ENCODE assay signal across 25 mouse cellular contexts in genomic region chr15:96189551-96189950, GRCm38 (mm10).
A peak's percentile ranks its signal among the peaks of the same experiment; 100 is the strongest.
DNase-seq lines count a peak whose midpoint lies in the region; ATAC-seq lines count a peak whose summit lies in the region.
"Had no signal": no experiment of that assay in that cellular context is flagged by ENCODE, and none has a peak within 500 bp of the region (broad histone marks: within the 10 kb centered on the region; RNA-seq: fewer than 3 reads in every experiment).

No protein-coding gene starts in this region.

- no peak overlapping the region for H3K4me3 ChIP-seq in heart, embryonic 12.5 days
- H3K4me3 ChIP-seq: embryonic facial prominence, embryonic 12.5 days; forebrain, embryonic 13.5 days; forebrain, embryonic 15.5 days had no signal

- no peak overlapping the region for H3K27ac ChIP-seq in heart, embryonic 12.5 days (ENCODE audit: poor library complexity, severe bottlenecking)
- H3K27ac ChIP-seq: embryonic facial prominence, embryonic 12.5 days; forebrain, embryonic 13.5 days; forebrain, embryonic 15.5 days had no signal

- H3K4me1 ChIP-seq in heart, embryonic 12.5 days (replicated peaks), result peaks cover 18% of the 10 kb centered on the region
- H3K4me1 ChIP-seq: forebrain, embryonic 15.5 days had no signal

- peaks cover 8% of the 10 kb centered on the region; the same call in 1 of the 2 replicates for H3K9me3 ChIP-seq in heart, embryonic 12.5 days (replicated peaks)
- H3K9me3 ChIP-seq: forebrain, embryonic 13.5 days; forebrain, embryonic 15.5 days had no signal

- H3K4me2 ChIP-seq in heart, embryonic 12.5 days, result no peak overlapping the region
- H3K4me2 ChIP-seq: embryonic facial prominence, embryonic 12.5 days; forebrain, embryonic 13.5 days; forebrain, embryonic 15.5 days had no signal

- peak; percentile 51 for DNase-seq in heart, adult 11 months
- peak; percentile 69 for DNase-seq in thymus, postnatal 0 days (ENCODE audit: low spot score)
- peak; percentile 66 for DNase-seq in thymus, postnatal 14 days
- DNase-seq in thymus, postnatal 4 days, result peak; percentile 25
- DNase-seq in adrenal gland, postnatal 14 days, result no peak
- DNase-seq in kidney, postnatal 14 days, result no peak
- DNase-seq: adrenal gland, adult 8-10 months; adrenal gland, postnatal 25 days; B cell, adult 2 months; cerebellum, adult 11 months; cerebellum, adult 18-20 months; cerebellum, adult 8-10 months; cerebellum, adult 9-11 months; cerebellum, postnatal 14 days; cerebellum, postnatal 36 days; embryo, embryonic 11 days had no signal

- no peak for ATAC-seq in heart, embryonic 12.5 days (ENCODE audit: insufficient number of reproducible peaks, low FRiP score)
- ATAC-seq: activated CD4-positive, CD25-positive, alpha-beta regulatory T cell, adult 4 months; CD4-positive, CD25-positive, alpha-beta regulatory T cell, adult 4 months; forebrain, embryonic 13.5 days; forebrain, embryonic 15.5 days; Patski had no signal

- no peak overlapping the region for H3K9ac ChIP-seq in heart, embryonic 12.5 days
- H3K9ac ChIP-seq: embryonic facial prominence, embryonic 12.5 days; forebrain, embryonic 13.5 days; forebrain, embryonic 15.5 days had no signal

- H3K27me3 ChIP-seq in heart, embryonic 12.5 days (replicated peaks), result no peaks in the 10 kb centered on the region
- H3K27me3 ChIP-seq: CH12.LX; embryonic facial prominence, embryonic 12.5 days; forebrain, embryonic 13.5 days; forebrain, embryonic 15.5 days; Patski had no signal

- WGBS in heart, embryonic 12.5 days, result 60% methylated on average over 2 of the region's 2 CpGs

- no peaks in the 10 kb centered on the region for H3K36me3 ChIP-seq in heart, embryonic 12.5 days
- H3K36me3 ChIP-seq: embryonic facial prominence, embryonic 12.5 days; forebrain, embryonic 15.5 days; G1E had no signal

Comparison
In these comparisons a context has a peak if more than half of its experiments do, and no peak if none do; other contexts are left out.
1. DNase-seq: peak in heart, adult 11 months (single experiment), thymus, postnatal 0 days (single experiment), thymus, postnatal 14 days (single experiment) and thymus, postnatal 4 days (single experiment); none in adrenal gland, postnatal 14 days (single experiment) and kidney, postnatal 14 days (single experiment).